Mouse (Mus musculus): ENCODE data around the gene Gm20777.
"Not testable (repeated sequence)": the region's sequence is repeated elsewhere in the genome, so short reads cannot be mapped to it uniquely, and the experiment has no call there.

- not testable (repeated sequence) for TF ChIP-seq CTCF (IDR thresholded peaks at IDR 0.05; ENCODE audit: borderline replicate concordance, insufficient read depth, low read depth, low read length); POLR2A (IDR thresholded peaks at IDR 0.05; ENCODE audit: borderline replicate concordance, insufficient read depth, low read length)
Observed at GRCm38 (mm10) chrY:10752350-10752749, at the start of gene Gm20777.

Data from cerebellum, adult 2 months (tissue).